Comparison of ENCODE assay signal across 23 mouse cellular contexts in genomic region chr1:106244245-106244644, GRCm38 (mm10).
"Had no signal": no experiment of that assay in that cellular context is flagged by ENCODE, and none has a peak within 500 bp of the region (broad histone marks: within the 10 kb centered on the region; RNA-seq: fewer than 3 reads in every experiment).

No protein-coding gene starts in this region.

- ATAC-seq: intestine, postnatal 0 days; liver, embryonic 12.5 days; midbrain, embryonic 16.5 days had no signal

- H3K27ac ChIP-seq: liver, embryonic 12.5 days; liver, embryonic 15.5 days; lung, embryonic 15.5 days; midbrain, embryonic 10.5 days; midbrain, embryonic 13.5 days; neural tube, embryonic 13.5 days; stomach, embryonic 15.5 days had no signal

- H3K9ac ChIP-seq: liver, embryonic 12.5 days; liver, embryonic 15.5 days; lung, embryonic 15.5 days; midbrain, embryonic 13.5 days; neural tube, embryonic 13.5 days; stomach, embryonic 15.5 days had no signal

- DNase-seq: kidney, adult 9 months; kidney, postnatal 36 days; layer of hippocampus, adult 9-11 months; lung, adult 18-20 months; lung, postnatal 10 days; lung, postnatal 36 days; retina, postnatal 1 day; right cerebral cortex, postnatal 25 days; spleen, adult 18-20 months; thymus, adult 2 months; thymus, postnatal 14 days; thymus, postnatal 4 days had no signal

- H3K4me2 ChIP-seq: liver, embryonic 12.5 days; liver, embryonic 15.5 days; lung, embryonic 15.5 days; midbrain, embryonic 13.5 days; neural tube, embryonic 13.5 days; stomach, embryonic 15.5 days had no signal

- H3K36me3 ChIP-seq: liver, embryonic 12.5 days; liver, embryonic 15.5 days; lung, embryonic 15.5 days; stomach, embryonic 15.5 days had no signal

- H3K4me1 ChIP-seq: liver, embryonic 12.5 days; liver, embryonic 15.5 days; midbrain, embryonic 10.5 days had no signal

- H3K27me3 ChIP-seq: liver, embryonic 12.5 days; liver, embryonic 15.5 days; lung, embryonic 15.5 days; midbrain, embryonic 13.5 days; neural tube, embryonic 13.5 days; stomach, embryonic 15.5 days had no signal

- H3K9me3 ChIP-seq: liver, embryonic 15.5 days; lung, embryonic 15.5 days; midbrain, embryonic 13.5 days; stomach, embryonic 15.5 days had no signal

- H3K4me3 ChIP-seq: liver, embryonic 12.5 days; liver, embryonic 15.5 days; lung, embryonic 15.5 days; megakaryocyte, embryonic 14.5 days; midbrain, embryonic 10.5 days; midbrain, embryonic 13.5 days; myocyte; neural tube, embryonic 13.5 days; stomach, embryonic 15.5 days had no signal
